Mouse (Mus musculus): Measurements from ENCODE around the gene Gne. TPM values are rescaled to one million over a fixed set of nuclear protein-coding genes. Genes with fewer than 3 reads are reported as not detected.

Gne gene
- total and polyA plus RNA-seq, 2 experiments from 2014 or later: 24.2 to 44.0 TPM

DNA sequence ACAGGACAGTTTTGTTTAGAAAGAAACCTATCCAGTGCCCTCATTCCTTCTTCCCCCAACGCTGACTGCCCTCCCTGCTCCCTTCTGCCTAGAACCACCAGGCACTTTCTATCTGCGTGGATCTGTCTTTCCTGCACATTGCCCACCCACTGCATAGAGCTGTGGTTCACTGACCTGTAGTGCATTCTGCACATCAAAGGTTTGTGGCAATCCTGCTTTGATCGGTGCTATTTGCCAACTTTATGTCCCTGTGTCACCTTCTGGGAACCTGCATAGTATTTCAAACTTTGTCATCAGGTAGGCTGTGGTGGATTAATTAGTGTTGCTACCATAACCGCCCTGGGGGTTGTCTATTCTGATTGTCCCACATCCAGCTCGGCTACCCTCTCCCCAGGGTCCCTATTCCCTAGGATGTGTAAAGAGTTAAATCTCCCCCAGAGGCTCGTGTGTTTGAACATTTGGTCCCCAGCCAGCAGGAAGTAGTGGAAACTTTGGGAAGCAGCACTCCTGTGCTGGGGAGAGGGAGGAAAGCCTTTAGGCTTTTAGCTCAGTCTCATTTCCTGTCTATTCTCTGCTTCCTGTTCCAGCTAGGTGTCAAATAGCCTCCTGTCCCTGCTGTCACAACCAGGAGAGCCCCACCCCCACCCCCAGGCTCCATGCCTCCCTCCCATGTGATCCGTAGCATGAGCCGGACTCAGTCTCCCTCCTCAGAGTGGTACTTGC lies 20.4 kb upstream of the Gne start:
- Histone ChIP-seq H3K27ac (ENCODE audit: low read depth) (no peak overlapping the region), H3K27me3 (ENCODE audit: control insufficient read depth, insufficient read depth, low read length) (no peaks in the 10 kb centered on the region), H3K4me2 (ENCODE audit: low read depth, low read length) (peak overlapping the region; percentile 5; the same call in 1 of the 2 replicates), H3K9ac (replicated peaks; ENCODE audit: low read depth, low read length) (no peak overlapping the region), H3K4me1 (ENCODE audit: control insufficient read depth, insufficient read depth) (peaks cover 3% of the 10 kb centered on the region; the same call in 1 of the 2 replicates), H3K36me3 (replicated peaks; ENCODE audit: control insufficient read depth, insufficient read depth, low read length) (no peaks in the 10 kb centered on the region), H3K4me3 (ENCODE audit: low read depth, low read length) (no peak overlapping the region), H3K9me3 (replicated peaks; ENCODE audit: control insufficient read depth, low read length) (no peaks in the 10 kb centered on the region)
- WGBS: 44% methylated on average over 8 of the region's 8 CpGs
- TF ChIP-seq CTCF (IDR thresholded peaks at IDR 0.05; ENCODE audit: low read depth) (no peak), EP300 (IDR thresholded peaks at IDR 0.05; ENCODE audit: low read depth) (0 out of 2 replicates have a peak, but pooled peaks have one; percentile 50)
- DNase-seq (ENCODE audit: low spot score) (peak; percentile 51), ATAC-seq (ENCODE audit: insufficient read depth, low read depth) (peak; percentile 20; the same call in 1 of the 2 replicates)

DNA sequence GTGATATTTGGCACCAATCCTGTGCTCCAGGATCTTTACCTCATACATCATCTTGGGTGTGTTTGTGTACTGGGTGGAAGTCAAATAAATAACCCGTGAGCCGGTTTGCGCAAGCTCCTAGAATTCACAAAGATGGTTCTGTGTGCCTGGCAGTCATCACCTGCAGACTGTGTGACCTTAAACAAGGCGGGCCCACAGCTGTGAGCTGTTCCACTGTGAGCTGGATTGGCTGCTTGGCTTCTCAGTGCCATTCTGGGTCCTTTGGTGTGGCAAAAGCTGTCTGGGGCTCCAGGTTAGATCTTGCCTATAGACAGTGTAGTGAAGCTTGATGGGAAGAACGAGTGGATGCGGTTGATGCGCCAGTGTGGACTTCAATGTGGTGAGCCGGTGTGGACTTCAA lies 19.6 kb upstream of the Gne start:
- Histone ChIP-seq H3K27ac (ENCODE audit: low read depth) (no peak overlapping the region), H3K9ac (replicated peaks; ENCODE audit: low read depth, low read length) (no peak overlapping the region), H3K9me3 (replicated peaks; ENCODE audit: control insufficient read depth, low read length) (no peaks in the 10 kb centered on the region), H3K27me3 (ENCODE audit: control insufficient read depth, insufficient read depth, low read length) (no peaks in the 10 kb centered on the region), H3K4me1 (ENCODE audit: control insufficient read depth, insufficient read depth) (peaks cover 3% of the 10 kb centered on the region; the same call in 1 of the 2 replicates), H3K36me3 (replicated peaks; ENCODE audit: control insufficient read depth, insufficient read depth, low read length) (no peaks in the 10 kb centered on the region), H3K4me3 (ENCODE audit: low read depth, low read length) (no peak overlapping the region), H3K4me2 (ENCODE audit: low read depth, low read length) (no peak overlapping the region)
- ATAC-seq (ENCODE audit: insufficient read depth, low read depth) (no peak), DNase-seq (ENCODE audit: low spot score) (no peak)
- TF ChIP-seq CTCF (IDR thresholded peaks at IDR 0.05; ENCODE audit: low read depth) (no peak), EP300 (IDR thresholded peaks at IDR 0.05; ENCODE audit: low read depth) (no peak)
- WGBS: 83% methylated on average over 8 of the region's 8 CpGs

DNA sequence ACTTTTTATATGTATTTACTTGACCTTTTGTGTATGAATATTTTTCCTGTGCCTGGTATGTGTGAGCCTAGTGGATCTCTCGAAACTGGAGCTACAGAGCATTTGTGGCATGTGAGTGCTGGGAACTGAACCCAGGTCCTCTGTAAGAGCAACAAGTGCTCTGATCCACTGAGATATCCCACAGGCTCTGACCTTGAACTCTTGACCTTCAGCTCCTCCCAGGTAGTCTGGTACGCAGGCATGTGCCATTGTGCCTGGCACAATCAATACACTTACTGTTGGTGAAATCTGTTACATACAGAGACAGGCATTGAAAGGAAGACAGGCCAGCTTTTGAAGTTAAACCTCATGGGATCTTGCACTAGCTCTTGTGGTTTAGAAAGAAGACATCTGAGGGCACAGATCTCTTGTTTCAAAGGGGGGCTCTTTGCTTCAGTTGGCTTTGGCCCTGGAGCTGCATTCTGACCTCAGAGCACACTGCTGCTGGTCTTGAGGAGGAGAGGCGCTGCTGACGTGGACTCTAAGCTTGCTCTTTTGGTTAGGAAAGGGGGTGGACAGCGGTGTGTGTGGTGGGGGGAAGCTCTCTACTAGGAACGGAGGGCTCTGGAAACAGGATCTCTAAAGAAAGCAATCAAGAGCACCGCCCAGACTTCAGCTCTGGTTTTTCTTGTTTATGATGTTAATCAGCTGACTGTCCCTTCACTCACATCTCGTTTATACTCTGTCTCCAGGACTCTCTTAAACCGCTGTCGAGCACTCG lies 13.8 kb upstream of the Gne start:
- Histone ChIP-seq H3K36me3 (replicated peaks; ENCODE audit: control insufficient read depth, insufficient read depth, low read length) (no peaks in the 10 kb centered on the region), H3K27ac (ENCODE audit: low read depth) (no peak overlapping the region), H3K9ac (replicated peaks; ENCODE audit: low read depth, low read length) (no peak overlapping the region), H3K4me3 (ENCODE audit: low read depth, low read length) (no peak overlapping the region), H3K4me1 (ENCODE audit: control insufficient read depth, insufficient read depth) (no peaks in the 10 kb centered on the region), H3K27me3 (ENCODE audit: control insufficient read depth, insufficient read depth, low read length) (no peaks in the 10 kb centered on the region), H3K9me3 (replicated peaks; ENCODE audit: control insufficient read depth, low read length) (no peaks in the 10 kb centered on the region), H3K4me2 (ENCODE audit: low read depth, low read length) (no peak overlapping the region)
- no peak for DNase-seq (ENCODE audit: low spot score)
- ATAC-seq (ENCODE audit: insufficient read depth, low read depth): no peak
- TF ChIP-seq EP300 (IDR thresholded peaks at IDR 0.05; ENCODE audit: low read depth): no peak
- TF ChIP-seq CTCF (IDR thresholded peaks at IDR 0.05; ENCODE audit: low read depth): no peak
- 41% methylated on average over 11 of the region's 11 CpGs for WGBS

DNA sequence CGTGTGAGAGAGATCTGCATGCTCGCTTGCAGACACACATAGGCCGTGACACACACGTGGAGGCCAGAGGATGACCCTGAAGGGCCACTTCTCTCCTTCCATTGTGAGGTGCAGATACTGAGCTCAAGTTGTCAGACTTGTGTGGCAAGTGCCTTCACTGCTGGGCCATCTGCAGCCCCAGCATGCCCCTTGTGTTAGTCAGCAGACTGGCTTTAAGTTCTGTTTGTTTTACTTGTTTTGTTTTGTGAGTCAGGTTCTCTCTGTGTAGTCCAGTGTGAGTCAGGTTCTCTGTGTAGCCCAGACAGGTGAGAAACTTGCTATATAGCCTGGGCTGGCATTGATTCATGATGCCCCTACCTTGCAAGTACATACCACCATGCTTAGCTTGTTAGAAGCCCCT lies 10.5 kb upstream of the Gne start:
- Histone ChIP-seq H3K36me3 (replicated peaks; ENCODE audit: control insufficient read depth, insufficient read depth, low read length) (no peaks in the 10 kb centered on the region), H3K9me3 (replicated peaks; ENCODE audit: control insufficient read depth, low read length) (no peaks in the 10 kb centered on the region), H3K4me3 (ENCODE audit: low read depth, low read length) (no peak overlapping the region), H3K27me3 (ENCODE audit: control insufficient read depth, insufficient read depth, low read length) (no peaks in the 10 kb centered on the region), H3K9ac (replicated peaks; ENCODE audit: low read depth, low read length) (no peak overlapping the region), H3K4me2 (ENCODE audit: low read depth, low read length) (no peak overlapping the region), H3K27ac (ENCODE audit: low read depth) (no peak overlapping the region), H3K4me1 (ENCODE audit: control insufficient read depth, insufficient read depth) (no peaks in the 10 kb centered on the region)
- DNase-seq (ENCODE audit: low spot score) (no peak), ATAC-seq (ENCODE audit: insufficient read depth, low read depth) (no peak)
- no peak for TF ChIP-seq EP300 (IDR thresholded peaks at IDR 0.05; ENCODE audit: low read depth)
- no peak for TF ChIP-seq CTCF (IDR thresholded peaks at IDR 0.05; ENCODE audit: low read depth)
- 90% methylated on average over 4 of the region's 4 CpGs for WGBS

DNA sequence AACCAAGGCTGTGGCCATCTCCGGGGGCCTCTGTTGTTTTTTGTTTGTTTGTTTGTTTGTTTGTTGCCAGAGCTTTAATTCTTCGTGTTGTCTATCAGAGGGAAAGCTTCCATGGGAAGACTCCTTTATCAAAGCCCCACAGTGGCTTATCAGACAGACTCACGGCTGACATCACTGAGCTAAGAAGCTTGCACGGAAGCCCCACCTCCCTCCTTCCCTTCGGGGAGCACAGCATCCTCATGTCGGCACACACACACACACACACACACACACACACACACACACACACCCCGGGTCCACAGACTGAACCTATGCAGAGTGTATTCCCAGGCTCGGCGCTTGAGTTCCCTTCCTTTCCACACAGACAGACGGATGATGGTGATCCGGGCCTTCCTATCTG lies 8.4 kb upstream of the Gne start:
- Histone ChIP-seq H3K36me3 (replicated peaks; ENCODE audit: control insufficient read depth, insufficient read depth, low read length) (no peaks in the 10 kb centered on the region), H3K27me3 (ENCODE audit: control insufficient read depth, insufficient read depth, low read length) (no peaks in the 10 kb centered on the region), H3K4me2 (ENCODE audit: low read depth, low read length) (no peak overlapping the region), H3K27ac (ENCODE audit: low read depth) (peak overlapping the region; percentile 66), H3K4me1 (ENCODE audit: control insufficient read depth, insufficient read depth) (no peaks in the 10 kb centered on the region), H3K4me3 (ENCODE audit: low read depth, low read length) (no peak overlapping the region), H3K9ac (replicated peaks; ENCODE audit: low read depth, low read length) (no peak overlapping the region), H3K9me3 (replicated peaks; ENCODE audit: control insufficient read depth, low read length) (no peaks in the 10 kb centered on the region)
- 42% methylated on average over 11 of the region's 11 CpGs for WGBS
- ATAC-seq (ENCODE audit: insufficient read depth, low read depth): no peak; the same call in 1 of the 2 replicates
- TF ChIP-seq EP300 (IDR thresholded peaks at IDR 0.05; ENCODE audit: low read depth): no peak
- TF ChIP-seq CTCF (IDR thresholded peaks at IDR 0.05; ENCODE audit: low read depth): no peak
- DNase-seq (ENCODE audit: low spot score): no peak
